Mouse (Mus musculus): ENCODE data around the gene Olfr187. TPM values are rescaled to one million over a fixed set of nuclear protein-coding genes. Genes with fewer than 3 reads are reported as not detected.
"Not testable (repeated sequence)": the region's sequence is repeated elsewhere in the genome, so short reads cannot be mapped to it uniquely, and the experiment has no call there.

The Olfr187 gene
- not detected in 2 replicates for polyA plus RNA-seq (2015; fragmentation: Nextera tagmentation; extraction: Ambion mirVana)

DNA sequence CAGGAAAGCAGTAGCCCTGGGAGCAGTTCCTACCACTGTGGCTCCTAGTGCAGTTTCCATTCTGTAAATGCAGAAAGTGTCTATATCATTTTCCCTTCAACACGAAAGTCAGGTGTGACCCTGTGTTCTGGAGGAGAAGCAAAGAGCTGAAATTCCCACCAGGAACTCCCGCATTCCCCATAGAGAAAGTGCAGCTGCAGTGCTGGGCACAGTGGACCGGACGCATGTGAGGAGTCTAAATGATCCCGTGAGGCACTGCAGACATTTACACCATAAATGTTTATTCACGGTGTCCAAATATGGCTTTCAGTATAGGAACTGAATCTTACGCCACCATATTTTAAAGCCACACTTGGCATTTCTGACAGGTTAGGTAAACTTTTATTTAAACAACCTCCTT, at the start of gene Olfr187:
TSS of gene Olfr187 (minus strand) at position 58 of the 400 bp plus-strand sequence.
- Histone ChIP-seq H3K9ac (no peak within 1 kb of the TSS), H3K9me3 (no peaks in the 10 kb centered on the region), H3K4me1 (replicated peaks) (no peaks in the 10 kb centered on the region), H3K36me3 (no peaks in the 10 kb centered on the region), H3K27me3 (no peaks in the 10 kb centered on the region), H3K4me3 (no peak within 1 kb of the TSS), H3K27ac (replicated peaks) (no peak within 1 kb of the TSS), H3K4me2 (no peak within 1 kb of the TSS)
- no peak for ATAC-seq (ENCODE audit: low read depth)
- WGBS = 89% methylated on average over 7 of the region's 7 CpGs

- not testable (repeated sequence) for H3K27ac ChIP-seq (replicated peaks); H3K4me1 ChIP-seq (replicated peaks); H3K36me3 ChIP-seq; H3K9me3 ChIP-seq; H3K4me3 ChIP-seq; H3K4me2 ChIP-seq; H3K9ac ChIP-seq; H3K27me3 ChIP-seq; ATAC-seq (ENCODE audit: low read depth)
- WGBS = 87% methylated on average over 2 of the region's 2 CpGs
These were observed 41.5 kb upstream of the Olfr187 start for GRCm38 (mm10) chr16:59081113-59081512.

DNA sequence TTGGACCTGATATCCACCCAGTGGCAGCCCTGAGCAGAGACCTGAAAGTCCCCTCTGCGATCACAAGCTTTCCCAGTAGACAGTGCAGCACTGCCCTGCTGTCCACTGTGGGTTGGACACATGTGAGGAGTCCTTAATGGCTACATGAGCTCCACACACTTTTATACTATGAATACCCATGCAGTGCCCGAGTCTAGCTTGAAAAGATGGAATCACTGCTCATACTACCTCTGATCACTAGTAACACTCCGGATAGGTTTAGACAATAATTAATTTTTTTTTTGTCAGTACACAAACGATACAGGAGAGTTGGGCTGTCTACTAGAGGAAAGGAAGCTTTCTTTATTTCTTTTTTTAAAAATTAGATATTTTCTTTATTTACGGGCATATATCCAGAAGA, 38.3 kb upstream of the Olfr187 start, which contains the start of gene Olfr190:
TSS of gene Olfr190 (minus strand) at position 101 of the 400 bp plus-strand sequence.
- no peak within 1 kb of the TSS for H3K4me3 ChIP-seq

DNA sequence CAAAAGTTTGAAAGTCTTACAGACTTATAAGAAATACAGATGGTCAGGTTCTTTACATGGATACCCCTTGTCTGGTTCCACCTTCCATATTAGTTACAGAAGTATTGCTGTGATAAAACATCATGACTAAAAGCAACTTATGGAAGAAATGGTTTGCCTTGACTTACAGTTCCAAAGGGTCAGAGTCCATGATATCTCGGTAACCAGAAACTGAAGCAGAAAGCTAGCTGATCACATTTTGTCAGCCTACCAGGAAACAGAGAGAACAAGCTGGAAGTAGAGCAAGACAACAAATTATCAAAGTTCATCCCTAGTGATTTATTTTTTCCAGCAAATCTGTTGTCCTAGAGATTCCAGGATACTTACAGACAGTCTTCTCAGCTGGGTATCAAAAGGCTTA, 34.0 kb upstream of the Olfr187 start:
- H3K9ac ChIP-seq = no peak overlapping the region
- 89% methylated on average over 1 of the region's 1 CpGs for WGBS
- H3K27me3 ChIP-seq = no peaks in the 10 kb centered on the region
- no peak for ATAC-seq (ENCODE audit: low read depth)
- no peaks in the 10 kb centered on the region for H3K36me3 ChIP-seq
- no peak overlapping the region for H3K4me3 ChIP-seq
- no peak overlapping the region for H3K27ac ChIP-seq (replicated peaks)
- H3K9me3 ChIP-seq = no peaks in the 10 kb centered on the region
- H3K4me1 ChIP-seq (replicated peaks) = no peaks in the 10 kb centered on the region
- no peak overlapping the region for H3K4me2 ChIP-seq

More for the DNA sequence above, 38.3 kb upstream of the Olfr187 start, which contains the start of gene Olfr190:
- Histone ChIP-seq H3K9me3 (no peaks in the 10 kb centered on the region), H3K4me2 (no peak within 1 kb of the TSS), H3K36me3 (no peaks in the 10 kb centered on the region), H3K27me3 (no peaks in the 10 kb centered on the region), H3K9ac (no peak within 1 kb of the TSS), H3K4me1 (replicated peaks) (no peaks in the 10 kb centered on the region), H3K27ac (replicated peaks) (no peak within 1 kb of the TSS)
- WGBS = 92% methylated on average over 5 of the region's 5 CpGs
- no peak for ATAC-seq (ENCODE audit: low read depth)

DNA sequence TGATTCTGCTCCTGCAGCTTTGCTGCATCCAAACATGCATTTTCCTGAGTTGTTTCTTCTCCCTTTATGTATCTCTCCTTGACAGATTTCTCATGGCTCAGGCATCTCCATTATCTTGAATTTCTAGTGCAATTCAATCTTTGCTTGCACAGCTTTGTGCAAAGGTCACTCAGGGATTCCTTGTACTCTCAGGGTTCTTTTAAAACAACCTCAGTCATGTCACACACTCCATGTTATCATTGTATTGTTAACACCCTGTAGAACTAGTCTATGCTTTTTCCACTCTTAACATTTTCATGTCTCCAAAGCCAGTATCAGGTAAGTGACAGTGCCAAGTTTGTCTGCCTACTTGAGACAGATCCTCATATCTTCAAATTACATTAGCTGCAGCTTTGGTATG, 32.2 kb upstream of the Olfr187 start:
- no peak overlapping the region for H3K27ac ChIP-seq (replicated peaks)
- ATAC-seq (ENCODE audit: low read depth) = no peak
- H3K4me3 ChIP-seq = no peak overlapping the region

GRCm38 (mm10) chr16:59062411-59062810, 22.8 kb upstream of the Olfr187 start:
- H3K4me3 ChIP-seq; H3K4me1 ChIP-seq (replicated peaks); H3K9ac ChIP-seq; ATAC-seq (ENCODE audit: low read depth); H3K27ac ChIP-seq (replicated peaks); H3K27me3 ChIP-seq; H3K4me2 ChIP-seq; H3K36me3 ChIP-seq; H3K9me3 ChIP-seq: not testable (repeated sequence)
- 69% methylated on average over 3 of the region's 3 CpGs for WGBS

More for the DNA sequence above, 32.2 kb upstream of the Olfr187 start:
- H3K4me2 ChIP-seq = no peak overlapping the region
- no peaks in the 10 kb centered on the region for H3K9me3 ChIP-seq
- H3K36me3 ChIP-seq = no peaks in the 10 kb centered on the region
- no peak overlapping the region for H3K9ac ChIP-seq
- H3K27me3 ChIP-seq = no peaks in the 10 kb centered on the region
- no peaks in the 10 kb centered on the region for H3K4me1 ChIP-seq (replicated peaks)

DNA sequence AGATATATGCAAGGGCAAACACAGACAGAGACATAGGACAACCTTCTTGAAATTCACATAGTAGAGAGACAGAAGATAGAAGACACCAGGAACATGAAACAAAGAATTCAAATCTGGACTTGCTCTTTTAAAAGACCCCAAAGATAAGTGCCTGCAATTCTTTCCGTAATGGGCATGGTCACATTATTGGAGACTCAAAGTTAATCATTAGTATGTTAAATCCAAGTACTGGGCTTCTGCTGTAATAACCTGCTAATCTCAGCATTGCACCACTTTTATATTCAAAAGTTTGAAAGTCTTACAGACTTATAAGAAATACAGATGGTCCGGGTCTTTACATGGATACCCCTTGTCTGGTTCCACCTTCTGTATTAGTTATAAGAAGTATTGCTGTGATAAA, 9.7 kb upstream of the Olfr187 start:
- ATAC-seq (ENCODE audit: low read depth); H3K36me3 ChIP-seq; H3K4me1 ChIP-seq (replicated peaks); H3K27me3 ChIP-seq; H3K9ac ChIP-seq; H3K4me2 ChIP-seq; H3K27ac ChIP-seq (replicated peaks); H3K4me3 ChIP-seq; H3K9me3 ChIP-seq: not testable (repeated sequence)
- WGBS = 95% methylated on average over 2 of the region's 2 CpGs

DNA sequence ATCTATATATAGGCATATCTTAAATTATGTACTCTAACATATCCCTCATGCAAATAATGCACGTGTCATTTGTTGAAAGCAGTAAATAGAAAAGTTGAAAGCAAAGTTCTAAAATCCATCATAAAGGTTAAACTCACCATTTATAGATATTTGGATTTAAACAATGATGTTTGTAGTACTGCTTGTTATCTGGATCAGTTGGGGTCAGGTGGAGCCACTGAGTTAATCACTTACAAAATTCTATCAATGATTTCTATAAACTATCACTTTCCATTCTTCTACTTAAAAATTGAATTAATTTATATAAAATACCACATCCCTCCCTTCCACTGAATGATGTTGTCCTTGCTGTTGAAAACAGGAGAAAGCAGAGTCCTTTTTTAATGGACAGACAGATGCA, 9.3 kb upstream of the Olfr187 start:
- no peak for ATAC-seq (ENCODE audit: low read depth)
- no peak overlapping the region for H3K4me2 ChIP-seq
- H3K36me3 ChIP-seq = no peaks in the 10 kb centered on the region
- WGBS = 83% methylated on average over 1 of the region's 1 CpGs
- no peak overlapping the region for H3K9ac ChIP-seq
- no peak overlapping the region for H3K4me3 ChIP-seq
- H3K27ac ChIP-seq (replicated peaks) = no peak overlapping the region
- H3K4me1 ChIP-seq (replicated peaks) = no peaks in the 10 kb centered on the region
- no peaks in the 10 kb centered on the region for H3K9me3 ChIP-seq
- H3K27me3 ChIP-seq = no peaks in the 10 kb centered on the region

DNA sequence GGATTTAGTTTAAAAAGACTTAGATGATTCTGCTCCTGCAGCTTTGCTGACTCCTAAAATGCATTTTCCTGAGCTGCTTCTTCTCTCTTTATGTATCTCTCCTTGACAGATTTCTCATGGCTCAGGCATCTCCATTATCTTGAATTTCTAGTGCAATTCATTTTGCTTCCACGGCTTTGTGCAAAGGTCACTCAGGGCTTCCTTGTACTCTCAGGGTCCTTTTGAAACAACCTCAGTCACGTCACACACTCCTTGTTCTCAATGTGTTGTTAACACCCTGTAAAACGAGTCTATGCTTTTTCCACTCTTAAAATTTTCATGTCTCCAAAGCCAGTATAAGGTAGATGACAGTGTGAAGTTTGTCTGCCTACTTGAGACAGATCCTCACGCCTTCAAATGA, 8.0 kb upstream of the Olfr187 start:
- 68% methylated on average over 4 of the region's 4 CpGs for WGBS

GRCm38 (mm10) chr16:59045835-59046234, 6.3 kb upstream of the Olfr187 start:
- H3K27ac ChIP-seq (replicated peaks) = no peak overlapping the region
- no peaks in the 10 kb centered on the region for H3K4me1 ChIP-seq (replicated peaks)
- H3K9me3 ChIP-seq = no peaks in the 10 kb centered on the region
- WGBS = 83% methylated on average over 3 of the region's 3 CpGs
- H3K9ac ChIP-seq = no peak overlapping the region
- H3K36me3 ChIP-seq = no peaks in the 10 kb centered on the region
- H3K4me3 ChIP-seq = no peak overlapping the region
- H3K4me2 ChIP-seq = no peak overlapping the region
- no peak for ATAC-seq (ENCODE audit: low read depth)
- no peaks in the 10 kb centered on the region for H3K27me3 ChIP-seq

More for the DNA sequence above, 8.0 kb upstream of the Olfr187 start:
- Histone ChIP-seq H3K9me3 (no peaks in the 10 kb centered on the region), H3K27ac (replicated peaks) (no peak overlapping the region), H3K27me3 (no peaks in the 10 kb centered on the region), H3K4me3 (no peak overlapping the region), H3K36me3 (no peaks in the 10 kb centered on the region), H3K4me1 (replicated peaks) (no peaks in the 10 kb centered on the region), H3K9ac (no peak overlapping the region), H3K4me2 (no peak overlapping the region)
- ATAC-seq (ENCODE audit: low read depth) = no peak

GRCm38 (mm10) chr16:59030191-59030590, 9.4 kb downstream of the Olfr187 start, which contains the start of gene Olfr186:
TSS of gene Olfr186 (minus strand) at chr16:59030291.
- Histone ChIP-seq H3K27ac (replicated peaks) (no peak within 1 kb of the TSS), H3K4me1 (replicated peaks) (no peaks in the 10 kb centered on the region), H3K36me3 (no peaks in the 10 kb centered on the region), H3K9me3 (no peaks in the 10 kb centered on the region), H3K27me3 (no peaks in the 10 kb centered on the region), H3K4me2 (no peak within 1 kb of the TSS), H3K9ac (no peak within 1 kb of the TSS), H3K4me3 (no peak within 1 kb of the TSS)
- WGBS = 92% methylated on average over 4 of the region's 4 CpGs
- no peak for ATAC-seq (ENCODE audit: low read depth)

- H3K27me3 ChIP-seq = no peaks in the 10 kb centered on the region
- H3K9ac ChIP-seq = no peak overlapping the region
- no peak overlapping the region for H3K27ac ChIP-seq (replicated peaks)
- no peak overlapping the region for H3K4me2 ChIP-seq
- no peaks in the 10 kb centered on the region for H3K36me3 ChIP-seq
- no peaks in the 10 kb centered on the region for H3K9me3 ChIP-seq
- H3K4me1 ChIP-seq (replicated peaks) = no peaks in the 10 kb centered on the region
- no peak for ATAC-seq (ENCODE audit: low read depth)
- 68% methylated on average over 2 of the region's 2 CpGs for WGBS
- H3K4me3 ChIP-seq = no peak overlapping the region
These were observed 26.1 kb downstream of the Olfr187 start for GRCm38 (mm10) chr16:59013357-59014018.

DNA sequence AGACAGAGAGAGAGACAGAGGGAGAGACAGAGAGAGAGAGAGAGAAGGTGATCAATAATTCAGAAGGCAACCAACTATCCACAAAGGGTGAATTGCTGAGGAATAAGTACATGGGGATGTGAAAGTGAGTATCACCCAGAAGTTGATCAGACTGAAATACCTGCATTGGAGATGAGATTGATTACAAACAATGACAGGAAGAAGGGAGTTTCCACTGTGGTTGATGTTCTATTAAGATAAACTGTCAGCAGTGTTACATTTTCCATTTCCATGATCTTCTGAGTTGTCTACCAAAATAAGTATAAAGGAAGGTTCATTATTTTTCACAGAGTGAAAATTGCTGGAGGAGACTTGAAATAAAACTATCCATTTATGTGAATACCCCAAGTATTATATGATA, 32.4 kb downstream of the Olfr187 start:
- Histone ChIP-seq H3K4me1 (replicated peaks) (no peaks in the 10 kb centered on the region), H3K36me3 (no peaks in the 10 kb centered on the region), H3K27ac (replicated peaks) (no peak overlapping the region), H3K4me3 (no peak overlapping the region), H3K9me3 (no peaks in the 10 kb centered on the region), H3K27me3 (no peaks in the 10 kb centered on the region), H3K4me2 (no peak overlapping the region), H3K9ac (no peak overlapping the region)
- ATAC-seq (ENCODE audit: low read depth) = no peak
